Mouse (Mus musculus) Muller cell, postnatal 12 days (primary cell): ENCODE results near the gene Inca1.

Experiments used
- DNase-seq: peaks from one replicate; pipeline ENCODE4 v3.0.0-alpha.2; 2015; ENCODE audit errors: inconsistent ontology term

Gene Inca1

GRCm38 (mm10) chr11:70669582-70670345, 30.2 kb downstream of the Inca1 start:
- DNase-seq, result peak; percentile 88

GRCm38 (mm10) chr11:70668771-70669505, 31.0 kb downstream of the Inca1 start, which contains the start of gene Spag7:
Spag7 (minus strand) TSS chr11:70669416.
- peak; percentile 98 for DNase-seq

GRCm38 (mm10) chr11:70668335-70668770, 31.6 kb downstream of the Inca1 start:
- no peak for DNase-seq

GRCm38 (mm10) chr11:70667271-70668150, 32.4 kb downstream of the Inca1 start:
- no peak for DNase-seq

- DNase-seq, result no peak
These were observed 33.3 kb downstream of the Inca1 start for GRCm38 (mm10) chr11:70666687-70667086.

- no peak for DNase-seq
These were observed 35.2 kb downstream of the Inca1 start for GRCm38 (mm10) chr11:70664741-70665140.

- DNase-seq, result no peak
These were observed 36.0 kb downstream of the Inca1 start for GRCm38 (mm10) chr11:70663957-70664356.

- DNase-seq, result no peak
These were observed 36.9 kb downstream of the Inca1 start for GRCm38 (mm10) chr11:70663101-70663500.

GRCm38 (mm10) chr11:70660571-70660970, 39.4 kb downstream of the Inca1 start:
- no peak for DNase-seq

- DNase-seq, result no peak
These were observed 41.0 kb downstream of the Inca1 start for GRCm38 (mm10) chr11:70658942-70659341.

- no peak for DNase-seq
These were observed 41.4 kb downstream of the Inca1 start for GRCm38 (mm10) chr11:70658521-70658920.

- no peak for DNase-seq
These were observed 42.0 kb downstream of the Inca1 start for GRCm38 (mm10) chr11:70657991-70658390.

- no peak for DNase-seq
These were observed 42.4 kb downstream of the Inca1 start for GRCm38 (mm10) chr11:70657573-70657972.

GRCm38 (mm10) chr11:70656964-70657363, 43.0 kb downstream of the Inca1 start, which contains the start of gene Eno3:
Eno3 (plus strand) TSS chr11:70657202.
- no peak for DNase-seq

- no peak for DNase-seq
These were observed 43.5 kb downstream of the Inca1 start for GRCm38 (mm10) chr11:70656456-70656927.

GRCm38 (mm10) chr11:70655571-70656455, 44.1 kb downstream of the Inca1 start:
- DNase-seq, result peak; percentile 72

GRCm38 (mm10) chr11:70654923-70655570, 44.9 kb downstream of the Inca1 start:
- peak; percentile 96 for DNase-seq

- peak; percentile 94 for DNase-seq
These were observed 45.6 kb downstream of the Inca1 start, which contains the start of gene Pfn1 for GRCm38 (mm10) chr11:70654198-70654922. Pfn1 (minus strand) TSS chr11:70654644.
